Mouse (Mus musculus) kidney, adult 18-20 months (tissue): ENCODE measurements around the gene Svs1.
"Not testable (repeated sequence)": the region's sequence is repeated elsewhere in the genome, so short reads cannot be mapped to it uniquely, and the experiment has no call there.

Source experiments
- DNase-seq: peaks from one replicate; pipeline ENCODE4 v3.0.0; 2021

Svs1 gene

DNA sequence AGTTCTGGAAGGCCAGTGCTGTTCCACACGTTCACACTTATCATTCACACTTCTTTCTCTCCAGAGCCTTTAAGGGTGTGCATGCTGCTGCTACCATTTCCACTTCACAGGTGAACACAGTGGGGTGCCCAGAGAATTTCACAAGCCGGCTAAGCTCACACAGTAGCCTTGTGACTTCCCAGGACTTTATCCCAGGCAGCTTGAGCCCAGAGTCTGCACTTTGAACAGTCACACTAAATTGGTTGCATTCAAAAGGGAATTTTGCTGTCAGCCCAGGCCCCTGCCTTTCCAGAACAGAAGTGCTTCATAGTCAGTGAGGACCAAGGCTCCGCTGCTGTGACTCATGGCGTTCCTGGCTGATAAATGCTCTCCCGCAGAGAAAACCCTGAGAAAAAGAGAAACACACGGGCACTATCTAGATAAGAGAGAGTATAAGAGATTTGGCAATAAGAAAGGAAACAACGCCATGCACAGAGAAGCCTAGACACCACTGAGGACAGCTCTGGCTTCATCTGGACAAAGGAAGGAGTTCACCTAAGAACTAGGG lies at the start of gene Svs1:
Gene Svs1 (plus strand): TSS at position 418 of the 547 bp plus-strand sequence.
- peak; percentile 33 for DNase-seq

GRCm38 (mm10) chr6:48949596-48949995 lies 37.1 kb upstream of the Svs1 start:
- no peak for DNase-seq

GRCm38 (mm10) chr6:48950676-48951075 lies 36.0 kb upstream of the Svs1 start:
- DNase-seq, result no peak

DNA sequence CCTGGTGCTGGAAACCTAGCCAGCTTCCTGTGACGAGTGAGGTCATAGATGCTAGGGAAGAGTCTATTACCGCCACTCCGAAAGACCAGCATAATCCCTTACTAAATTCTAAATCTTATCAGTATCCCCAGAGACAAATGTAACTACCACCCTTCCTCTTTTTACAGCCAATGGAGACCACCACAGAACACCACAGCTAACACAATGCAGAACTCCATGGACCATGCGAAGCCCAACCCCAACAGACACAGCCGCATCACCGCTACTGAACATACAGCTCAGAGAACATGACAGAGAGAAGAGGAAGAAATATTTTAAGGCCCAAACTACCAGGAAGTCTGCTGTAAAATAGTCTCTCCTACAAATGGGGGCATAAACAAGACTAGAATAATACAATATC lies 35.0 kb upstream of the Svs1 start:
- DNase-seq, result no peak

- DNase-seq, result no peak
These were observed 33.4 kb upstream of the Svs1 start for GRCm38 (mm10) chr6:48953220-48953619.

GRCm38 (mm10) chr6:48954211-48954610 lies 32.5 kb upstream of the Svs1 start:
- no peak for DNase-seq

GRCm38 (mm10) chr6:48954946-48955345 lies 31.7 kb upstream of the Svs1 start:
- DNase-seq, result peak; percentile 83

- no peak for DNase-seq
These were observed 29.9 kb upstream of the Svs1 start for GRCm38 (mm10) chr6:48956785-48957184.

GRCm38 (mm10) chr6:48958053-48958452 lies 28.6 kb upstream of the Svs1 start:
- peak; percentile 31 for DNase-seq

- peak; percentile 21 for DNase-seq
These were observed 27.5 kb upstream of the Svs1 start for GRCm38 (mm10) chr6:48959151-48959550.

DNA sequence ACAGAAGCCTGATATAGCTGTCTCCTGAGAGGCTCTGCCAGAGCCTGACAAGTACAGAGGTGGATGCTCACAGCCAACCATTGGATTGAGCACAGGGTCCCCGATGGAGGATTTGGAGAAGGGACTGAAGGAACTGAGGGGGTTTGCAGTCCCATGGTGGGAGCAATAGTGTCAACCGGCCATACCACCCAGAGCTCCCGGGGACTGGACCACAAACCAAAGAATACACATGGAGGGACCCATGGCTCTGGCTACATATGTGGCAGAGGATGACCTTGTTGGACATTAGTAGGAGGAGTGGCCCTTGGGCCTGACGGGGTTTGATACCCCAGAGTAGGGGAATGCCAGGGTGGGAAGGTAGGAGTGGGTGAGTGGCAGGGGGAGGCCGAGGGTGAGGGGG lies 20.0 kb upstream of the Svs1 start:
- not testable (repeated sequence) for DNase-seq

DNA sequence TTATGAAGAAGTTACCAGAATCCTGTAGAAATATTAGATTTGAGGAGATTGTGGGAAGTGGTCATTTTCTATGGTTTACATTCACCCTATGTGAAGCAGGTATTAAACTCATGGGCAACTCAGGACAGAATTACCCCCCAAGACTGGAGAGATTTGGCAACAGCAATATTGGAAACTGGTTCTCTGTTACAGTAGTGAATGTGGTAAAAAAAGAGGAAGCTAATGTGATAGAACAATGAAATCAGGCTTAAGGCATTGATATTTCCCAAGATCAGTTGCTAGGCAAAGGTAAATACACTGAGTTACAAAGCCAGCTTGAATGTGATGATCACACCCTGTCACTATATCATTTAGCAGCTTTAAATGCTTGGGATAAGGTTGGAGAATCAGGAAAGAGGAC lies 18.8 kb upstream of the Svs1 start:
- no peak for DNase-seq

DNA sequence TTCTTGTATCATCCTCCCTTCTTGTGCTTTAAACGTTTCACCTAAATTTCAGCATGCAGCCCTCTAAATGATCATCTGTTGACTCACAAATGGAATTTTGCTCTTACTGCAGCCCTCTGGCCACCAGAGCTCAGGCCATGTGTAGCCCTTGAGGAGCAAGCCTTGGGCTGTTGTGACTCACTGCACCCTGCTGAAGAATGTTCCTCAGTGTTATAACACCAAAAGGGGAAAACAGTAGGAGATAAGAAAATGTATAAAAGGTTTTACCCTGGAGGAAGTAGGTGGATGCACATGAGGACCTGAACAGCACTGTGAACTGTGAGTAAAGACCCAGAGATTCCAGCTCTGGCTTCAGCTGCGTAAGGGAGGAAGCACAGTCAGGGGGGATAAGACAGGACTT lies 12.0 kb upstream of the Svs1 start, which contains the start of gene Doxl2:
Gene Doxl2 (plus strand): TSS at position 301 of the 400 bp plus-strand sequence.
- no peak for DNase-seq

- no peak for DNase-seq
These were observed 7.0 kb upstream of the Svs1 start for GRCm38 (mm10) chr6:48979616-48980015.

DNA sequence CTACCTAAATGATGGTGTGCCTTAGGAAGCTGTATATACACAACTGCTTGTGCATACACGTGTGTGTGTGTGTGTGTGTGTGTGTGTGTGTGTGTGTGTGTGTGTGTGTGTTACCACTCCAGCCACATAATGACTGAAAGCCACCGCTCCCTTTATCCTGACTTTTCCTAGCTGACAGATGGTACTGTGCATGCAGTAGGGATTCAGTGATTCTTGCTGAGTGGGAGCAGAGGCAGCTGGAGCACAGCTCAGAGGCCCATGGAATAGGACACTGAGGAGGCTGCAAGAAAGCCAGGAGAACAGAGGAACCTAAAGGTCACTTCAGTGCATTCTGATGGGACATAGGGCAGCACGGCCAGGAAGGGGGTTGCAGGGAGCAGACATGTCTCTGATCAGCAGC lies 4.4 kb upstream of the Svs1 start:
- no peak for DNase-seq

DNA sequence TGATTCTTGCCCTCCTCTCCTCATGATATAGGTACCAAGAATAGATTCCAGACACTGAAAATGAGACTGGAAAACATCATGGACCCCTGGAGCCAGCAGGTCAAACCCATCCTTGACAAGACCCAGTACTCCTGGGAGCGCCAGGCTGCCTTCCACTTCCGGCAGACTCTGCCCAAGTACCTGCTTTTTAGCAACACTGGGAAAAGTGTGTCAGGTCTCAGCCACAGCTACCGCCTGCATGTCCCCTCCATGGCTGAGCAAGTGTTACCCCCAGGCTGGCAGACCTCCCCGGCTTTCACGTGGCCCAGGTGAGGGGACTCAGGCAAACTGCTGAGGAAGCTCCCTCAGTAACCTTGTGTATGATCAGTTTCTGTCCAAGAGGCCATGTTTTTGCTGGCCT lies 3.3 kb downstream of the Svs1 start:
- no peak for DNase-seq

DNA sequence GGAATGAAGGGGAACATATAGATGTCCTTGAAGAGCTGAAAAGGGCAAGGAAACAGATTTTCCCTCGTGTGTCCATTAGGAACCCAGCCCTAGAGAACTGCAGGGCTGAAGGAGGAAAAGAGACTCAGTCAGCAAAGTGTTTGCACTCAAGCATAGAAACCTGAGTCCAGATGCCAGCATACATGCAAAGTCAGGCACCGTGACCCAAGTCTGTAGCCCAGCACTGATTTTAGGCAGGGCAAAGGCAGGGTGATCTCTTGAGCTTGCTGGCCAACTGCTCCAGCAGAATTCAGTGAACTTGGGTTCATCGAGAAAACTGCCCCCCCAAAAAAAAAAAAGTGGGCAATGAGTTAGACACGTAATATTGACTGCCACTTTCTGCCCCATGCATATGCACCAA lies 5.3 kb downstream of the Svs1 start:
- DNase-seq, result no peak

GRCm38 (mm10) chr6:48998186-48998585 lies 11.5 kb downstream of the Svs1 start:
- no peak for DNase-seq

- no peak for DNase-seq
These were observed 12.1 kb downstream of the Svs1 start for GRCm38 (mm10) chr6:48998796-48999195.

DNA sequence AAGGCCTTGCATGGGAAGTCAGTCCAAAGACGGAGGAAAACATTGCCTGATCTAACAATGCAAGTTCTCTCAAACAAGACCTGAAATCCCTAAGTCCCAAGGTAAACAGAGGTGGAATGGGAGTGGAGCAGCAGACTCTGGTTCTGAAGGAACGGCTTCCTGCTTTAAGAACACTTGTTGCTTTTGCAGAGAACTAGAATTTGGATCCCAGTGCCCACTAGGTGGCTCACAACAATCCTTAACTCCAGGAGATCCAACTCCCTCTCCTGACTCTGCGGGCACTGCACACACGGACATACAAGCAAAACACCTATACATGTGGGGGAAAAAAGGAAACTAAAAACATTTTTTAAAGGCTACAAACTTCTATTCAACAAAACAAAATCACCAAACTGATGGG lies 16.7 kb downstream of the Svs1 start:
- peak; percentile 13 for DNase-seq

DNA sequence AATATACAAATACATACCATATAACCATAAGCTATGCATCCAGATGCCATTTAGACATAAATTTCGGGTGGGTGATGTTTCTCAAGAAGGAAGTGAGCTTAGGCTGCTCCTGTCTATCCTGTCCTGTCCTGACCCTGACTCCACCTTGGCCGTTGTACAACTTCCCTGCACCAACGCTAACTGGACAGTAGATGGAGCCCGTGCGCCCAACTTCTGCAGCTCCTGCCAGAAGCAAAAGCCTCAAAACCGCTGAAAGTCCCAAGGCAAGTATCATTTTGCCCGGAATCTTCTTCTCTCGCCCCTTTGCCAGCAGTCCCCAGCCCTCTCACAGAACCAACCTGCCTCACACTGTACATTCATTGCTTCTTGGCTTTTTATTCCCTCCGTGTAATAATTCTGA lies 21.3 kb downstream of the Svs1 start:
- DNase-seq, result peak; percentile 69

DNA sequence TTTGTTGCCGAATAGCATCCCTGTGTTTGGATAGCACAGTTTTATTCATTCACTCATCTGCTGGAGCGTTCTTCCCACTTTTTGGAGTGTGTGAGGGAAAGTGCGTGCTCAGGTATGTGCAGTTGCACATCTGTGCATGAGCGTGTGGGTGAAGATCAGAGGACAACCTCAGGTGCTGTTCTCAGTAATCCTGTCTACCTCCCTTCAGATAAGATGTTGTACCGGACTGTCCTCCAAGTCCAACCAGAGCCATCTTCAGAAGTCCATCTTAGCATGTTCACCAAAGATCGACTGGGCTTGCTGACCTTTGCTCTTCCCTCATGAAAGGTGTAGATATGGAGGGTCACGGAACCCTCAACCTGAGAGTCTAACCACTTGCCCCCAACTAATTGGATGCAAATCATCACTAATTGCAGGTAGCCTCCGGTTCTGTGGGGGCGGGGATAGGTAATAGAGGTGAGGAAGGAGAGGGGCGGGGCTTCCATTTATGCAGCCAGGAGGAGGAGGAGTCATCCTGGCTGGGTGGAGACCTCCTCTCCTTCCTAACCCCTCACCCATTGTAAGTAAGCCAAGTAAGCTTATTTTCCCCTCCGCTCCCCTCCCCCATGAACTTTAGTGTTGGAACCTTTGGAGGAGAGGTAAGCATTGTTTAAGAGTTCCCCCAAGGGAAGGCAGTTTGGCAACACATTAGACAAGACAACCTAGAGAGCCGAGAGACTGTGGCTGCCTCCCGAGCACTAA lies 21.9 kb downstream of the Svs1 start:
- no peak for DNase-seq

DNA sequence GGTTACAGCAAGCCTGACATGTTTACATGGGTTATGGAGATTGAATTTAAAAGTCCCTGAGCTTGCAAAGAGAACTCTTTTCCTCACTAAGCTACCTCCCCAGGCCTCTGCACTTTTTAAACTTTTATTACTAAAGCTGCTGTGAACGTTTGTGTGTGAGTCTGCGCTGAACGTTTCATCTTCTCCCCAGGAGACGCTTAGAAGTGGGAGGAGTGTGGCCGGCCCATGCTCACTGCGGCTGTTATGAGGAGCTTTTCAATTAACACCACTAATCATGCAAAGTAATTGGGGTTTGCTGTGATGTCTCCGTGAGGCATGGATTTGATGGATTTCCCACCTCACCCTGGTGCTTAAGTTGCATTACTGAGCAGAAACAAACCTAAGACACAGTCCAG lies 22.5 kb downstream of the Svs1 start:
- no peak for DNase-seq

DNA sequence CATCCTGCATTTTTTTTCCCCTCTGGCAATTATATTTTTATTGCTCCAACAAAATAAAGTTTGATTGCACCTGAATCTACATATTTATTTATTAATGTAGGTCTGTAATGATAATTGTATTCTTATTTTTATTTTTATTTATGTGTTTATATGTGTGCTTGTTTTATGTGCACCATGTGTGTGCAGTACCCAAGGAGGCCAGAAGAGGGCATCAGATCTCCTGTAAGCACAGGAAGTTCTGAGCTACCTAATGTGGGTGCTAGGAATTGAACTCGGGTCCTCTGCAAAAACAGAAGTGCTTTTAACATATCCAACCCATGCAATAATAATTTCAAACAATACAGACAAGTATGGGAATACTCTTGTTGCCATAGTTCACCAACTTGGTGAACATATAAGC lies 23.0 kb downstream of the Svs1 start:
- no peak for DNase-seq

- DNase-seq, result no peak
These were observed 24.5 kb downstream of the Svs1 start for GRCm38 (mm10) chr6:49011191-49011590.
